ENCODE assay signal across 21 mouse cellular contexts in genomic region chr15:60840296-60840670, GRCm38 (mm10). TPM values are rescaled to one million over a fixed set of nuclear protein-coding genes. Genes with fewer than 3 reads are reported as not detected.
DNase-seq lines count a peak whose midpoint lies in the region; ATAC-seq and TF ChIP-seq lines count a peak whose summit lies in the region.
"Had no signal": no experiment of that assay in that cellular context is flagged by ENCODE, and none has a peak within 500 bp of the region (broad histone marks: within the 10 kb centered on the region; RNA-seq: fewer than 3 reads in every experiment).

No protein-coding gene starts in this region.

- H3K36me3 ChIP-seq in intestine, embryonic 14.5 days (ENCODE audit: control insufficient read depth, insufficient read depth, low read length) = no peaks in the 10 kb centered on the region
- no peaks in the 10 kb centered on the region for H3K36me3 ChIP-seq in intestine, postnatal 0 days (ENCODE audit: control insufficient read depth, insufficient read depth)
- no peaks in the 10 kb centered on the region for H3K36me3 ChIP-seq in liver, embryonic 15.5 days (replicated peaks)
- H3K36me3 ChIP-seq in midbrain, embryonic 15.5 days (replicated peaks) = no peaks in the 10 kb centered on the region
- H3K36me3 ChIP-seq: embryonic facial prominence, embryonic 13.5 days; hindbrain, embryonic 15.5 days; limb, embryonic 13.5 days; lung, embryonic 15.5 days; midbrain, embryonic 13.5 days had no signal

- no peak for ATAC-seq in intestine, embryonic 14.5 days (replicated peaks; ENCODE audit: low FRiP score, low TSS enrichment, low read depth)
- no peak for ATAC-seq in intestine, postnatal 0 days
- peak; percentile 13; the same call in 1 of the 2 replicates for ATAC-seq in common myeloid progenitor, adult 5-6 weeks (replicated peaks; ENCODE audit: low read depth, poor library complexity, severe bottlenecking)
- ATAC-seq in liver, embryonic 15.5 days (ENCODE audit: insufficient read depth) = peak; percentile 71
- ATAC-seq in midbrain, embryonic 15.5 days (replicated peaks) = no peak
- ATAC-seq: activated CD4-positive, CD25-positive, alpha-beta regulatory T cell, adult 4 months; midbrain, embryonic 13.5 days had no signal

- no peak overlapping the region for H3K4me2 ChIP-seq in intestine, embryonic 14.5 days (ENCODE audit: low read length)
- no peak overlapping the region for H3K4me2 ChIP-seq in intestine, postnatal 0 days (replicated peaks; ENCODE audit: low read depth)
- peak overlapping the region; percentile 20; the same call in 1 of the 2 replicates for H3K4me2 ChIP-seq in liver, embryonic 15.5 days
- no peak overlapping the region for H3K4me2 ChIP-seq in midbrain, embryonic 15.5 days
- H3K4me2 ChIP-seq: embryonic facial prominence, embryonic 13.5 days; hindbrain, embryonic 15.5 days; limb, embryonic 13.5 days; lung, embryonic 15.5 days; midbrain, embryonic 13.5 days had no signal

- no peak overlapping the region for H3K4me3 ChIP-seq in intestine, embryonic 14.5 days (ENCODE audit: low read depth, low read length)
- H3K4me3 ChIP-seq in intestine, postnatal 0 days (ENCODE audit: low read depth, low read length) = no peak overlapping the region
- H3K4me3 ChIP-seq in liver, embryonic 15.5 days (replicated peaks) = no peak overlapping the region
- no peak overlapping the region for H3K4me3 ChIP-seq in midbrain, embryonic 15.5 days
- H3K4me3 ChIP-seq: embryonic facial prominence, embryonic 13.5 days; hindbrain, embryonic 15.5 days; limb, embryonic 13.5 days; lung, embryonic 15.5 days; midbrain, embryonic 13.5 days had no signal

- DNase-seq in intestine, embryonic 14.5 days (ENCODE audit: low spot score) = peak; percentile 50
- DNase-seq in MEL-GATA-1-ER (ENCODE audit: extremely low read depth, low read depth) = peak; percentile 10
- DNase-seq in neural tube, embryonic 10.5 days (ENCODE audit: extremely low spot score, low spot score) = no peak
- no peak for DNase-seq in cerebellum, adult 9-11 months
- DNase-seq: adrenal gland, postnatal 10 days; cerebellum, postnatal 10 days; gastrocnemius, postnatal 10 days; kidney, adult 18-20 months; layer of hippocampus, postnatal 36 days; thymus, adult 18-20 months; thymus, postnatal 4 days had no signal

- no peak overlapping the region for H3K27ac ChIP-seq in intestine, embryonic 14.5 days (ENCODE audit: low read depth)
- no peak overlapping the region for H3K27ac ChIP-seq in intestine, postnatal 0 days (ENCODE audit: low read depth, low read length)
- H3K27ac ChIP-seq in liver, embryonic 15.5 days (replicated peaks) = no peak overlapping the region
- H3K27ac ChIP-seq in midbrain, embryonic 15.5 days = no peak overlapping the region
- H3K27ac ChIP-seq: embryonic facial prominence, embryonic 13.5 days; hindbrain, embryonic 15.5 days; limb, embryonic 13.5 days; lung, embryonic 15.5 days; midbrain, embryonic 13.5 days had no signal

- no peaks in the 10 kb centered on the region for H3K27me3 ChIP-seq in intestine, embryonic 14.5 days (replicated peaks; ENCODE audit: control insufficient read depth, insufficient read depth, low read length)
- no peaks in the 10 kb centered on the region for H3K27me3 ChIP-seq in intestine, postnatal 0 days (replicated peaks; ENCODE audit: control insufficient read depth, insufficient read depth, low read length)
- H3K27me3 ChIP-seq in liver, embryonic 15.5 days = no peaks in the 10 kb centered on the region
- H3K27me3 ChIP-seq in midbrain, embryonic 15.5 days (replicated peaks) = no peaks in the 10 kb centered on the region
- H3K27me3 ChIP-seq: embryonic facial prominence, embryonic 13.5 days; hindbrain, embryonic 15.5 days; lung, embryonic 15.5 days; midbrain, embryonic 13.5 days had no signal

- H3K9ac ChIP-seq in intestine, embryonic 14.5 days (ENCODE audit: low read length) = no peak overlapping the region
- H3K9ac ChIP-seq in intestine, postnatal 0 days (ENCODE audit: low read depth, low read length) = no peak overlapping the region
- no peak overlapping the region for H3K9ac ChIP-seq in liver, embryonic 15.5 days
- no peak overlapping the region for H3K9ac ChIP-seq in midbrain, embryonic 15.5 days
- H3K9ac ChIP-seq: embryonic facial prominence, embryonic 13.5 days; hindbrain, embryonic 15.5 days; limb, embryonic 13.5 days; lung, embryonic 15.5 days; midbrain, embryonic 13.5 days had no signal

- no peaks in the 10 kb centered on the region for H3K9me3 ChIP-seq in intestine, embryonic 14.5 days (ENCODE audit: control insufficient read depth, low read length)
- no peaks in the 10 kb centered on the region for H3K9me3 ChIP-seq in intestine, postnatal 0 days (ENCODE audit: control insufficient read depth)
- no peaks in the 10 kb centered on the region for H3K9me3 ChIP-seq in liver, embryonic 15.5 days (replicated peaks)
- no peaks in the 10 kb centered on the region for H3K9me3 ChIP-seq in midbrain, embryonic 15.5 days
- H3K9me3 ChIP-seq: embryonic facial prominence, embryonic 13.5 days; hindbrain, embryonic 15.5 days; limb, embryonic 13.5 days; lung, embryonic 15.5 days; midbrain, embryonic 13.5 days had no signal

- 0 out of 2 replicates have a peak, but pooled peaks cover 3% of the 10 kb centered on the region for H3K4me1 ChIP-seq in intestine, embryonic 14.5 days (replicated peaks; ENCODE audit: control insufficient read depth, insufficient read depth, low read length)
- 0 out of 2 replicates have a peak, but pooled peaks cover 4% of the 10 kb centered on the region for H3K4me1 ChIP-seq in intestine, postnatal 0 days (replicated peaks; ENCODE audit: control insufficient read depth, insufficient read depth, low read length)
- H3K4me1 ChIP-seq in liver, embryonic 15.5 days (replicated peaks) = peaks cover 19% of the 10 kb centered on the region
- H3K4me1 ChIP-seq in midbrain, embryonic 15.5 days = 0 out of 2 replicates have a peak, but pooled peaks cover 2% of the 10 kb centered on the region
- H3K4me1 ChIP-seq: embryonic facial prominence, embryonic 13.5 days had no signal

- no peak for TF ChIP-seq CTCF in intestine, postnatal 0 days (IDR thresholded peaks at IDR 0.05; ENCODE audit: low read depth)

- 28% methylated on average over 4 of the region's 4 CpGs for WGBS in intestine, embryonic 14.5 days
- WGBS in intestine, postnatal 0 days = 37% methylated on average over 4 of the region's 4 CpGs
- WGBS in liver, embryonic 15.5 days (ENCODE audit: insufficient replicate concordance) = 14% methylated on average over 4 of the region's 4 CpGs
- 17% methylated on average over 4 of the region's 4 CpGs for WGBS in midbrain, embryonic 15.5 days

RNA-seq across cellular contexts. Expression of gene Fam84b, which starts 13.3 kb away (rescaled TPM):
- 24.6 and 26.2 TPM in 2 replicates for polyA plus RNA-seq in intestine, embryonic 14.5 days (2014; fragmentation: Nextera tagmentation; extraction: Ambion mirVana)
- polyA plus RNA-seq in intestine, postnatal 0 days (2015; fragmentation: Nextera tagmentation; extraction: Ambion mirVana) = 71.9 and 82.4 TPM in 2 replicates
- 8.1 and 9.7 TPM in 2 replicates for total RNA-seq in common myeloid progenitor, adult 5-6 weeks (2017)
- polyA plus RNA-seq in liver, embryonic 15.5 days (2015; fragmentation: Nextera tagmentation; extraction: Ambion mirVana) = 2.6 TPM in 2 replicates
- 7.5 and 9.5 TPM in 2 replicates for polyA plus RNA-seq in midbrain, embryonic 15.5 days (2015; fragmentation: Nextera tagmentation; extraction: Ambion mirVana)

Comparison
In these comparisons a context has a peak if more than half of its experiments do, and no peak if none do; other contexts are left out.
1. ATAC-seq: peak in common myeloid progenitor, adult 5-6 weeks (single experiment) and liver, embryonic 15.5 days (single experiment); none in intestine, embryonic 14.5 days (single experiment), intestine, postnatal 0 days (single experiment) and midbrain, embryonic 15.5 days (single experiment).
2. DNase-seq: peak in intestine, embryonic 14.5 days (single experiment) and MEL-GATA-1-ER (single experiment); none in neural tube, embryonic 10.5 days (single experiment) and cerebellum, adult 9-11 months (single experiment).